Mouse (Mus musculus) E14TG2a.4 (cell line): ENCODE measurements around the gene Ier2.

ENCODE experiments used
- CTCF ChIP-seq: conservative IDR thresholded peaks from 2 replicates; pipeline ENCODE4 v1.5.1; 2014; ENCODE audit warnings: low read length
- NANOG ChIP-seq: IDR thresholded peaks from 2 replicates; pipeline ENCODE4 v1.6.1; 2014; ENCODE audit warnings: borderline replicate concordance, low read length, mixed read lengths
- POU5F1 ChIP-seq: IDR thresholded peaks from 2 replicates; pipeline ENCODE4 v1.6.1; 2014; ENCODE audit warnings: low read length, borderline replicate concordance

- TF ChIP-seq CTCF, result no peak
- TF ChIP-seq POU5F1, result no peak
- no peak for TF ChIP-seq NANOG
These were observed 25.1 kb upstream of the Ier2 start, which contains the start of gene Nacc1 for GRCm38 (mm10) chr8:84687705-84688100.
